ENCODE assay signal across 19 mouse cellular contexts in the genomic region with DNA sequence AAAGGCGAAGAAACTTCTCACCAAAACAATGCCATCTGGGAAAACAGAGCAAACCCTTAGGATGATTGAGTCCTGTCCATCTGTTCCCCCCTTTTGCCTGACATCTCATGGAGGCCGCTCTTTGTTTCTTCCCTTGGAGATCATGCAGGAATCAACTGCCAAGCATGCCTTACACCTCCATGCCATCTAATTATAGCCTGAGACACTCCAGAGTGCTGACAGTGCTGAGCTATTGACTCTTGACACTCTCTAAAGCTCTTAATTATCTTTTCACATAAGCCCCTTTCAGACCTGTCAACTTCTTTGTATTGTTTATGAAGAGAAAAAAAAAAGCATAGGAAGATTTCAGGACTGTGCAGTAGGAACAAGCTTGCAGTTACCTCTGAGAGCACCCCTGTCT.
A peak's percentile ranks its signal among the peaks of the same experiment; 100 is the strongest.
DNase-seq lines count a peak whose midpoint lies in the region; ATAC-seq lines count a peak whose summit lies in the region.
"Had no signal": no experiment of that assay in that cellular context is flagged by ENCODE, and none has a peak within 500 bp of the region (broad histone marks: within the 10 kb centered on the region; RNA-seq: fewer than 3 reads in every experiment).

No protein-coding gene starts in this region.

- ATAC-seq in embryonic facial prominence, embryonic 14.5 days (ENCODE audit: low read depth), result no peak
- peak; percentile 83 for ATAC-seq in forebrain, embryonic 13.5 days
- ATAC-seq: intestine, postnatal 0 days had no signal

- H3K9ac ChIP-seq in embryonic facial prominence, embryonic 14.5 days (ENCODE audit: low read depth, low read length), result no peak overlapping the region
- H3K9ac ChIP-seq in forebrain, embryonic 13.5 days, result no peak overlapping the region
- H3K9ac ChIP-seq: limb, embryonic 13.5 days; liver, embryonic 15.5 days; neural tube, embryonic 15.5 days had no signal

- H3K4me3 ChIP-seq in embryonic facial prominence, embryonic 14.5 days (ENCODE audit: low read depth, low read length), result no peak overlapping the region
- H3K4me3 ChIP-seq in embryonic facial prominence, embryonic 10.5 days, result no peak overlapping the region
- no peak overlapping the region for H3K4me3 ChIP-seq in forebrain, embryonic 13.5 days
- H3K4me3 ChIP-seq: hindbrain, embryonic 10.5 days; limb, embryonic 13.5 days; liver, embryonic 15.5 days; neural tube, embryonic 15.5 days had no signal

- intact Hi-C loops in heart, postnatal 14 days (cut with DNase I), result no loop called here

- 69% methylated on average over 2 of the region's 2 CpGs for WGBS in embryonic facial prominence, embryonic 14.5 days
- WGBS in embryonic facial prominence, embryonic 10.5 days, result 68% methylated on average over 2 of the region's 2 CpGs
- 32% methylated on average over 2 of the region's 2 CpGs for WGBS in forebrain, embryonic 13.5 days

- H3K36me3 ChIP-seq in embryonic facial prominence, embryonic 14.5 days (ENCODE audit: control insufficient read depth, insufficient read depth, low read length), result no peaks in the 10 kb centered on the region
- H3K36me3 ChIP-seq in embryonic facial prominence, embryonic 10.5 days (replicated peaks), result no peaks in the 10 kb centered on the region
- H3K36me3 ChIP-seq in forebrain, embryonic 13.5 days (ENCODE audit: poor library complexity, severe bottlenecking), result no peaks in the 10 kb centered on the region
- H3K36me3 ChIP-seq: hindbrain, embryonic 10.5 days; limb, embryonic 13.5 days; liver, embryonic 15.5 days; neural tube, embryonic 15.5 days had no signal

- H3K4me1 ChIP-seq in embryonic facial prominence, embryonic 14.5 days (ENCODE audit: control insufficient read depth, insufficient read depth, low read length), result no peaks in the 10 kb centered on the region
- H3K4me1 ChIP-seq in embryonic facial prominence, embryonic 10.5 days, result peaks cover 13% of the 10 kb centered on the region
- H3K4me1 ChIP-seq in forebrain, embryonic 13.5 days, result peaks cover 6% of the 10 kb centered on the region
- H3K4me1 ChIP-seq: liver, embryonic 15.5 days; neural tube, embryonic 15.5 days had no signal

- no peak overlapping the region for H3K27ac ChIP-seq in embryonic facial prominence, embryonic 14.5 days (replicated peaks; ENCODE audit: low read depth, low read length)
- no peak overlapping the region for H3K27ac ChIP-seq in embryonic facial prominence, embryonic 10.5 days (replicated peaks)
- H3K27ac ChIP-seq in forebrain, embryonic 13.5 days, result peak overlapping the region; percentile 19; the same call in 1 of the 2 replicates
- H3K27ac ChIP-seq: hindbrain, embryonic 10.5 days; limb, embryonic 13.5 days; liver, embryonic 15.5 days; neural tube, embryonic 15.5 days had no signal

- DNase-seq in embryonic facial prominence, embryonic 14.5 days (ENCODE audit: low spot score), result peak; percentile 13
- DNase-seq in embryonic facial prominence, embryonic 10.5 days (ENCODE audit: low spot score), result no peak
- peak; percentile 43 for DNase-seq in heart, adult 8-10 months (ENCODE audit: low spot score)
- peak; percentile 7 to 48 for DNase-seq in heart, postnatal 14 days
- no peak for DNase-seq in left cerebral cortex, adult 18-20 months (ENCODE audit: low spot score in 2 of 2)
- no peak for DNase-seq in ovary, adult 18-20 months (ENCODE audit: low spot score)
- DNase-seq in right cerebral cortex, adult 2 months (ENCODE audit: low spot score in 2 of 2), result no peak
- DNase-seq: B cell, adult 2 months; cerebellum, adult 11-12 months; gastrocnemius, postnatal 14 days; kidney, postnatal 10 days; lung, postnatal 14 days; thymus, postnatal 36 days had no signal

- no peaks in the 10 kb centered on the region for H3K9me3 ChIP-seq in embryonic facial prominence, embryonic 14.5 days (ENCODE audit: control insufficient read depth, low read length)
- no peaks in the 10 kb centered on the region for H3K9me3 ChIP-seq in embryonic facial prominence, embryonic 10.5 days
- no peaks in the 10 kb centered on the region for H3K9me3 ChIP-seq in forebrain, embryonic 13.5 days (replicated peaks)
- H3K9me3 ChIP-seq: hindbrain, embryonic 10.5 days; limb, embryonic 13.5 days; liver, embryonic 15.5 days; neural tube, embryonic 15.5 days had no signal

- H3K4me2 ChIP-seq in embryonic facial prominence, embryonic 14.5 days (ENCODE audit: low read depth, low read length), result no peak overlapping the region
- H3K4me2 ChIP-seq in forebrain, embryonic 13.5 days, result no peak overlapping the region
- H3K4me2 ChIP-seq: limb, embryonic 13.5 days; liver, embryonic 15.5 days; neural tube, embryonic 15.5 days had no signal

- H3K27me3 ChIP-seq in embryonic facial prominence, embryonic 14.5 days (replicated peaks; ENCODE audit: control insufficient read depth, insufficient read depth, low read length), result no peaks in the 10 kb centered on the region
- no peaks in the 10 kb centered on the region; the same call in 1 of the 2 replicates for H3K27me3 ChIP-seq in embryonic facial prominence, embryonic 10.5 days (replicated peaks; ENCODE audit: low read depth, poor library complexity, severe bottlenecking)
- 0 out of 2 replicates have a peak, but pooled peaks cover 3% of the 10 kb centered on the region for H3K27me3 ChIP-seq in forebrain, embryonic 13.5 days
- H3K27me3 ChIP-seq: limb, embryonic 13.5 days; liver, embryonic 15.5 days; neural tube, embryonic 15.5 days had no signal

Comparison
In these comparisons a context has a peak if more than half of its experiments do, and no peak if none do; other contexts are left out.
1. DNase-seq: peak in embryonic facial prominence, embryonic 14.5 days (single experiment), heart, adult 8-10 months (single experiment) and heart, postnatal 14 days (2 of 2); none in embryonic facial prominence, embryonic 10.5 days (single experiment), left cerebral cortex, adult 18-20 months (0 of 2), ovary, adult 18-20 months (single experiment) and right cerebral cortex, adult 2 months (0 of 2).